In genomic region chr4:119359196-119359971, GRCm38 (mm10) we compare ENCODE assay signal across 8 mouse cellular contexts. TPM values are rescaled to one million over a fixed set of nuclear protein-coding genes. Genes with fewer than 3 reads are reported as not detected.
DNase-seq lines count a peak whose midpoint lies in the region; ATAC-seq and TF ChIP-seq lines count a peak whose summit lies in the region.

No protein-coding gene starts in this region.

- no peak for TF ChIP-seq CTCF in liver, embryonic 14.5 days (IDR thresholded peaks at IDR 0.05; ENCODE audit: low read depth)

- no peaks in the 10 kb centered on the region for H3K9me3 ChIP-seq in embryonic facial prominence, embryonic 10.5 days
- H3K9me3 ChIP-seq in hindbrain, embryonic 14.5 days (ENCODE audit: control insufficient read depth, low read length), result no peaks in the 10 kb centered on the region
- no peaks in the 10 kb centered on the region for H3K9me3 ChIP-seq in liver, embryonic 14.5 days (ENCODE audit: control insufficient read depth, low read length)
- no peaks in the 10 kb centered on the region for H3K9me3 ChIP-seq in stomach, embryonic 16.5 days (replicated peaks; ENCODE audit: control insufficient read depth, low read length)

- H3K27ac ChIP-seq in embryonic facial prominence, embryonic 10.5 days (replicated peaks), result peak overlapping the region; percentile 78
- H3K27ac ChIP-seq in hindbrain, embryonic 14.5 days, result peak overlapping the region; percentile 84
- no peak overlapping the region for H3K27ac ChIP-seq in liver, embryonic 14.5 days
- peak overlapping the region; percentile 48; the same call in 1 of the 2 replicates for H3K27ac ChIP-seq in stomach, embryonic 16.5 days (ENCODE audit: low read length)

- DNase-seq in frontal cortex, postnatal 14 days (ENCODE audit: low spot score in 2 of 2), result no peak
- peak; percentile 54 for DNase-seq in CD4-positive, CD25-positive, alpha-beta regulatory T cell, adult 2 months (ENCODE audit: low read depth, low spot score)
- DNase-seq in embryonic facial prominence, embryonic 10.5 days (ENCODE audit: low spot score), result peak; percentile 66
- peak; percentile 59 for DNase-seq in hindbrain, embryonic 14.5 days (ENCODE audit: low spot score)
- no peak for DNase-seq in liver, embryonic 14.5 days (ENCODE audit: low read depth in 3 of 3, low spot score in 3 of 3)

- H3K9ac ChIP-seq in hindbrain, embryonic 14.5 days, result peak overlapping the region; percentile 52
- no peak overlapping the region for H3K9ac ChIP-seq in liver, embryonic 14.5 days (replicated peaks)
- H3K9ac ChIP-seq in stomach, embryonic 16.5 days (ENCODE audit: low read length), result peak overlapping the region; percentile 62

- TF ChIP-seq EP300 in liver, embryonic 14.5 days (IDR thresholded peaks at IDR 0.05; ENCODE audit: low read depth), result no peak

- peak overlapping the region; percentile 53 for H3K4me2 ChIP-seq in hindbrain, embryonic 14.5 days (replicated peaks)
- H3K4me2 ChIP-seq in liver, embryonic 14.5 days (ENCODE audit: low read depth), result peak overlapping the region; percentile 40
- peak overlapping the region; percentile 60 for H3K4me2 ChIP-seq in stomach, embryonic 16.5 days (ENCODE audit: low read depth, low read length)

- peaks cover 6% of the 10 kb centered on the region; the same call in 1 of the 2 replicates for H3K4me1 ChIP-seq in embryonic facial prominence, embryonic 10.5 days
- no peaks in the 10 kb centered on the region for H3K4me1 ChIP-seq in hindbrain, embryonic 14.5 days (replicated peaks; ENCODE audit: control insufficient read depth, insufficient read depth, low read length)
- H3K4me1 ChIP-seq in liver, embryonic 14.5 days (replicated peaks; ENCODE audit: control insufficient read depth in 2 of 2, insufficient read depth in 2 of 2, low read length in 1 of 2), result no peaks in the 10 kb centered on the region
- H3K4me1 ChIP-seq in stomach, embryonic 16.5 days (ENCODE audit: control insufficient read depth, insufficient read depth, low read length), result 0 out of 2 replicates have a peak, but pooled peaks cover 6% of the 10 kb centered on the region

- peak; percentile 50; the same call in 1 of the 2 replicates for ATAC-seq in frontal cortex, adult (ENCODE audit: low TSS enrichment)
- ATAC-seq in hindbrain, embryonic 14.5 days (ENCODE audit: low FRiP score), result peak; percentile 57; the same call in 1 of the 2 replicates
- ATAC-seq in liver, embryonic 14.5 days (ENCODE audit: insufficient read depth), result no peak
- ATAC-seq in stomach, embryonic 16.5 days (ENCODE audit: insufficient read depth, low FRiP score), result peak; percentile 64; the same call in 1 of the 2 replicates
- ATAC-seq in cerebellum, adult (ENCODE audit: insufficient number of reproducible peaks, low FRiP score, low TSS enrichment), result no peak; the same call in 1 of the 2 replicates

- H3K27me3 ChIP-seq in embryonic facial prominence, embryonic 10.5 days (replicated peaks; ENCODE audit: low read depth, poor library complexity, severe bottlenecking), result peaks cover 18% of the 10 kb centered on the region
- no peaks in the 10 kb centered on the region for H3K27me3 ChIP-seq in hindbrain, embryonic 14.5 days (ENCODE audit: control insufficient read depth, insufficient read depth, low read length)
- no peaks in the 10 kb centered on the region for H3K27me3 ChIP-seq in liver, embryonic 14.5 days (ENCODE audit: control insufficient read depth, insufficient read depth, low read length)
- H3K27me3 ChIP-seq in stomach, embryonic 16.5 days (ENCODE audit: control insufficient read depth, insufficient read depth, low read length), result no peaks in the 10 kb centered on the region

- WGBS in embryonic facial prominence, embryonic 10.5 days, result 6% methylated on average over 30 of the region's 30 CpGs
- WGBS in hindbrain, embryonic 14.5 days, result 12% methylated on average over 30 of the region's 30 CpGs
- 10% methylated on average over 30 of the region's 30 CpGs for WGBS in liver, embryonic 14.5 days (ENCODE audit: insufficient replicate concordance)
- WGBS in stomach, embryonic 16.5 days, result 4% methylated on average over 30 of the region's 30 CpGs

- no peaks in the 10 kb centered on the region for H3K36me3 ChIP-seq in embryonic facial prominence, embryonic 10.5 days (replicated peaks)
- no peaks in the 10 kb centered on the region for H3K36me3 ChIP-seq in hindbrain, embryonic 14.5 days (replicated peaks; ENCODE audit: control insufficient read depth, insufficient read depth)
- H3K36me3 ChIP-seq in liver, embryonic 14.5 days (replicated peaks; ENCODE audit: control insufficient read depth, insufficient read depth, low read depth), result no peaks in the 10 kb centered on the region
- no peaks in the 10 kb centered on the region for H3K36me3 ChIP-seq in stomach, embryonic 16.5 days (ENCODE audit: control insufficient read depth, insufficient read depth, low read length)

- peak overlapping the region; percentile 60 for H3K4me3 ChIP-seq in embryonic facial prominence, embryonic 10.5 days
- H3K4me3 ChIP-seq in hindbrain, embryonic 14.5 days (replicated peaks; ENCODE audit: low read length), result peak overlapping the region; percentile 33
- peak overlapping the region; percentile 13 to 31; a peak in 3 of 4 replicates for H3K4me3 ChIP-seq in liver, embryonic 14.5 days (ENCODE audit: insufficient read depth in 1 of 2, low read depth in 2 of 2, low read length in 2 of 2)
- peak overlapping the region; percentile 44 for H3K4me3 ChIP-seq in stomach, embryonic 16.5 days (replicated peaks; ENCODE audit: low read length)

RNA-seq across cellular contexts. Expression of gene Ppih, which starts 39.0 kb away (rescaled TPM):
- polyA plus RNA-seq in embryonic facial prominence, embryonic 10.5 days (2016; fragmentation: Nextera tagmentation; extraction: Ambion mirVana), result 150 and 155 TPM in 2 replicates
- 46.9 and 50.1 TPM in 2 replicates for polyA plus RNA-seq in hindbrain, embryonic 14.5 days (2014; fragmentation: Nextera tagmentation; extraction: Ambion mirVana)
- 42.3 and 52.2 TPM in 2 replicates for polyA plus RNA-seq in liver, embryonic 14.5 days (2012; rRNA removed)
- polyA plus RNA-seq in liver, embryonic 14.5 days (2014; fragmentation: Nextera tagmentation; extraction: Ambion mirVana), result 76.0 and 80.8 TPM in 2 replicates
- 62.8 and 70.6 TPM in 2 replicates for polyA plus RNA-seq in stomach, embryonic 16.5 days (2015; fragmentation: Nextera tagmentation; extraction: Ambion mirVana)

RNA-seq across cellular contexts. Expression of gene Ccdc30, which starts 55.9 kb away (rescaled TPM):
- 5.1 and 6.4 TPM in 2 replicates for polyA plus RNA-seq in embryonic facial prominence, embryonic 10.5 days (2016; fragmentation: Nextera tagmentation; extraction: Ambion mirVana)
- 19.7 and 20.9 TPM in 2 replicates for polyA plus RNA-seq in hindbrain, embryonic 14.5 days (2014; fragmentation: Nextera tagmentation; extraction: Ambion mirVana)
- polyA plus RNA-seq in liver, embryonic 14.5 days (2012; rRNA removed), result 0.15 and 0.41 TPM in 2 replicates
- 0.96 and 1.2 TPM in 2 replicates for polyA plus RNA-seq in liver, embryonic 14.5 days (2014; fragmentation: Nextera tagmentation; extraction: Ambion mirVana)
- polyA plus RNA-seq in stomach, embryonic 16.5 days (2015; fragmentation: Nextera tagmentation; extraction: Ambion mirVana), result 4.7 and 6.7 TPM in 2 replicates

Comparison
In these comparisons a context has a peak if more than half of its experiments do, and no peak if none do; other contexts are left out.
1. ATAC-seq: peak in frontal cortex, adult (single experiment), hindbrain, embryonic 14.5 days (single experiment) and stomach, embryonic 16.5 days (single experiment); none in liver, embryonic 14.5 days (single experiment) and cerebellum, adult (single experiment).
2. DNase-seq: peak in CD4-positive, CD25-positive, alpha-beta regulatory T cell, adult 2 months (single experiment), embryonic facial prominence, embryonic 10.5 days (single experiment) and hindbrain, embryonic 14.5 days (single experiment); none in frontal cortex, postnatal 14 days (0 of 2) and liver, embryonic 14.5 days (0 of 3).
3. Peak in every context shown above with its lines, with median percentiles within 50 percentile points of each other: H3K4me3 ChIP-seq and H3K4me2 ChIP-seq.